Mouse (Mus musculus) liver, adult 2 months (tissue): Measurements from ENCODE around the gene Odf3b. TPM values are rescaled to one million over a fixed set of nuclear protein-coding genes. Genes with fewer than 3 reads are reported as not detected.

Source experiments
- DNase-seq: peaks from one replicate; pipeline ENCODE4 v3.0.0-alpha.2; 2011; ENCODE audit warnings: low read depth, low spot score; ENCODE audit errors: extremely low read depth
- H3K27ac ChIP-seq: fragments of 200-500 bp; replicated peaks from 2 replicates; pipeline ENCODE4 v1.5.1; 2012; ENCODE audit warnings: low read depth, mild to moderate bottlenecking, control low read depth, inconsistent platforms, low read length; ENCODE audit not compliant: insufficient read depth
- H3K27me3 ChIP-seq: fragments of 200-500 bp; 2 replicates; pipeline ENCODE4 v1.6.1; 2012; ENCODE audit warnings: mild to moderate bottlenecking, moderate library complexity, low read length, inconsistent platforms; ENCODE audit not compliant: control insufficient read depth, insufficient read depth
- H3K36me3 ChIP-seq: fragments of 200-500 bp; 2 replicates; pipeline ENCODE4 v1.6.1; 2012; ENCODE audit warnings: low read length, inconsistent platforms; ENCODE audit not compliant: control insufficient read depth, insufficient read depth
- H3K4me1 ChIP-seq: fragments of 200-500 bp; 2 replicates; pipeline ENCODE4 v1.6.1; 2011; ENCODE audit warnings: low read length; ENCODE audit not compliant: control insufficient read depth, insufficient read depth
- H3K4me3 ChIP-seq: fragments of 200-500 bp; 2 replicates; pipeline ENCODE4 v1.5.1; 2011; ENCODE audit warnings: low read depth, mild to moderate bottlenecking, control low read depth, low read length, moderate library complexity; ENCODE audit not compliant: insufficient read depth
- H3K79me2 ChIP-seq: fragments of 200-500 bp; 2 replicates; pipeline ENCODE4 v1.6.1; 2012; ENCODE audit warnings: inconsistent platforms, mild to moderate bottlenecking, low read length, moderate library complexity; ENCODE audit not compliant: control insufficient read depth, insufficient read depth
- H3K9ac ChIP-seq: fragments of 200-500 bp; 2 replicates; pipeline ENCODE4 v1.6.1; 2012; ENCODE audit warnings: low read depth, mild to moderate bottlenecking, control low read depth, inconsistent platforms, low read length
- CTCF ChIP-seq: fragments of 200-500 bp; IDR thresholded peaks from 2 replicates; pipeline ENCODE4 v1.5.1; 2011; ENCODE audit warnings: low read depth, low read length, control low read depth
- POLR2A ChIP-seq: fragments of 200-500 bp; IDR thresholded peaks from 2 replicates; pipeline ENCODE4 v1.6.1; 2011; ENCODE audit warnings: low read length, control low read depth; ENCODE audit not compliant: insufficient read depth; ENCODE audit errors: extremely low read depth
- WGBS: fragments of 180-500 bp; shearing (Covaris S2); methylation state at CpG from one replicate; pipeline ENCODE4 v1.1.7; 2018; 5-methylcytosine and 5-hydroxymethylcytosine counted together
- polyA plus RNA-seq: library from polyadenylated mRNA; depleted of rRNA; stranded (reverse); fragments of >200 nt; gene quantifications from 2 replicates; pipeline ENCODE4 v1.2.3, GENCODE M21; 2012
- total RNA-seq: library from RNA; depleted of rRNA; stranded (reverse); fragments of >200 nt; gene quantifications from 2 replicates; pipeline ENCODE4 v1.2.3, GENCODE M21; 2014

Odf3b gene
- total and polyA plus RNA-seq, 2 experiments = 3.8 to 41.7 TPM

DNA sequence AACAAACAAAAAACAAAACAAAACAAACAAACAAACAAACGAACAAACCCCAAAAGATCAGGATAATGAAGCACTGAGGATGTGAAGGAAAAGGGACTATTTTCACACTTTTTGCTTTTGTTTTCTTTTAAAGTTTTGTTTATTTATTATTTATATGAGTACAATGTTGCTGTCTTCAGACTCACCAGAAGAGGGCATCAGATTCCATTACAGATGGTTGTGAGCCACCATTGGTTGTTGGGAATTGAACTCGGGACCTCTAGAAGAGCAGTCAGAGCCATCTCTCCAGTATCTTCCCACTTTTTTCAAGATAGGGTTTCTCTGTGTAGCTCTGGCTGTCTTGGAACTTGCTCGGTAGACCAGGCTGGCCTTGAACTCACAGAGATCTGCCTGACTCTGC lies 35.8 kb downstream of the Odf3b start:
- DNase-seq = peak; percentile 10
- TF ChIP-seq CTCF = peak; percentile 37; the same call in 1 of the 2 replicates
- no peak for TF ChIP-seq POLR2A

DNA sequence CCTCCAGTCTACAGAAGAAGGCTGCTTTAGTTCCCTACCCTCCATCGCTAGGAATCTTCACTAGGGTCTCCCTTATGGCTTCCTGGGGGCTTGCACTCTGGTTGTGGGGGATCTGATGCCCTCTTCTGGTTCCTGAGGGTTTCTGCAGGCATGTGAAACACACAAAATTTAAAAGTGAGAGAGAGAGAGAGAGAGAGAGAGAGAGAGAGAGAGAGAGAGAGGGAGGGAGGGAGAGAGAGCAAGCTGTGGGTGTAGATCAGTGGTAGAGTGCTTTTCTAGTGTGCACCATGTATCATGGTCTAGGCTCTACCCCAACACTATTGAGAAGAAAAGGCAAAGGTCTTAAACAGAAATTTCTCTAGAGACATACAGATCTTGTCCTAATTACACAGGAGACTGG lies 37.4 kb downstream of the Odf3b start:
- no peak for DNase-seq
- no peak overlapping the region for H3K9ac ChIP-seq
- H3K36me3 ChIP-seq = no peaks in the 10 kb centered on the region
- WGBS = 50% methylated on average over 1 of the region's 1 CpGs
- H3K4me1 ChIP-seq = no peaks in the 10 kb centered on the region
- no peaks in the 10 kb centered on the region for H3K27me3 ChIP-seq
- no peak overlapping the region for H3K27ac ChIP-seq
- no peak for TF ChIP-seq POLR2A
- no peak for TF ChIP-seq CTCF
- H3K79me2 ChIP-seq = no peaks in the 10 kb centered on the region
- no peak overlapping the region for H3K4me3 ChIP-seq

More for the DNA sequence above, 35.8 kb downstream of the Odf3b start:
- Histone ChIP-seq H3K27ac (no peak overlapping the region), H3K4me3 (no peak overlapping the region), H3K4me1 (no peaks in the 10 kb centered on the region), H3K36me3 (no peaks in the 10 kb centered on the region), H3K27me3 (no peaks in the 10 kb centered on the region), H3K9ac (no peak overlapping the region), H3K79me2 (no peaks in the 10 kb centered on the region)
- WGBS = 73% methylated on average over 3 of the region's 3 CpGs

DNA sequence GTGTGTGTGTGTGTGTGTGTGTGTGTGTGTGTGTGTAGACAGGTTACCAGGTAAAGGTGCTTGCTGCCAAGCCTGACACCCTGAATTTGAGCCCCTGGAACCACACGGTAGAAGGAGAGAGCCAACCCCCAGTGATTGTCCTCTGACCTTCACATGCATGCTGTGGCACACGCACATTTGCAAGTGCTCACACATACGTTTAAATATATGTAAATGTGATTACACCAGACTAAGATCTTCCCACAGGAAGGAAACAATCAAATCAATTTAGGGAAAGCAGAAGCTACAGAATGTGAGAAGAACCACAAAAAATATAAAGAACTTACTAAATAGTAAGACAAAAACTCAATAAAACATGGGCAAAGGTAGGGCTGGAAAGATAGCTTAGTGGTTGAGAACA lies 38.9 kb downstream of the Odf3b start:
- H3K4me3 ChIP-seq = no peak overlapping the region
- H3K79me2 ChIP-seq = no peaks in the 10 kb centered on the region
- H3K27ac ChIP-seq = no peak overlapping the region
- no peaks in the 10 kb centered on the region for H3K4me1 ChIP-seq
- TF ChIP-seq CTCF (no peak), POLR2A (no peak)
- no peaks in the 10 kb centered on the region for H3K36me3 ChIP-seq
- 58% methylated on average over 3 of the region's 3 CpGs for WGBS
- DNase-seq = no peak
- H3K27me3 ChIP-seq = no peaks in the 10 kb centered on the region
- no peak overlapping the region for H3K9ac ChIP-seq

DNA sequence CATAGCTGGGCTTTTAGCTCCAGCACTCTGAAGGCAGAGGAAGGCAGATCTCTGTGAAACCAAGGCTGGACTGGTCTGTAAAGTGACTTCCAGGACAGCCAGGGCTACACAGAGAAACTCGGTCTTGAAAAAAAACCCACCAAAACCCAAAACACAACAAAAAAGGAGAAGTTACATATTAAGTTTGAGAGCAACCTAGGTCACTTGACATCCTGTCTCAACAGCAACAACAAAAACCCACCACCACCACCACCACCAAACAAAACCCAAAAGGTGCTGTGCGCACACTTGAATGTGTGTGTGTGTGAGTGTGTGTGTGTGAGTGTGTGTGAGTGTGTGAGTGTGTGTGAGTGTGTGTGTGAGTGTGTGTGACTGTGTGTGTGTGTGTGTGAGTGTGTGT lies 39.4 kb downstream of the Odf3b start:
- Histone ChIP-seq H3K27me3 (no peaks in the 10 kb centered on the region), H3K79me2 (no peaks in the 10 kb centered on the region), H3K9ac (no peak overlapping the region), H3K4me1 (no peaks in the 10 kb centered on the region), H3K36me3 (no peaks in the 10 kb centered on the region), H3K4me3 (no peak overlapping the region), H3K27ac (no peak overlapping the region)
- WGBS = 76% methylated on average over 2 of the region's 2 CpGs
- TF ChIP-seq POLR2A (no peak), CTCF (no peak)
- DNase-seq = no peak

DNA sequence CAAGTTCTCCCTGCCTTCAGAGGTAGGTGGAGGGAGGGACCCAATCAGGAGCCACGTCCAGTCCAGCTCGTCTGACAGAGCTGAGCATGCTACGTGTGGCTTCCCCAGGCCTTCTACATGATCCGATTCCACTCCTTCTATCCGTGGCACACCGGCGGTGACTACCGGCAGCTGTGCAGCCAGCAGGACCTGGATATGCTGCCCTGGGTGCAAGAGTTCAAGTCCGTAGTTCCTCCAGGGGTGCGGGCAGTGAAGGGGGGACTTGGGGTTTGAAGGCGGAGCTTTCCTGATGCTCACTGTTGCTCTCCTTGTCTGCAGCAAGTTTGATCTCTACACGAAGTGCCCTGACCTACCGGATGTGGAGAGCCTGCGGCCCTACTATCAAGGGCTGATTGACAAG lies 42.7 kb downstream of the Odf3b start:
- no peak overlapping the region for H3K4me3 ChIP-seq
- 91% methylated on average over 14 of the region's 14 CpGs for WGBS

DNA sequence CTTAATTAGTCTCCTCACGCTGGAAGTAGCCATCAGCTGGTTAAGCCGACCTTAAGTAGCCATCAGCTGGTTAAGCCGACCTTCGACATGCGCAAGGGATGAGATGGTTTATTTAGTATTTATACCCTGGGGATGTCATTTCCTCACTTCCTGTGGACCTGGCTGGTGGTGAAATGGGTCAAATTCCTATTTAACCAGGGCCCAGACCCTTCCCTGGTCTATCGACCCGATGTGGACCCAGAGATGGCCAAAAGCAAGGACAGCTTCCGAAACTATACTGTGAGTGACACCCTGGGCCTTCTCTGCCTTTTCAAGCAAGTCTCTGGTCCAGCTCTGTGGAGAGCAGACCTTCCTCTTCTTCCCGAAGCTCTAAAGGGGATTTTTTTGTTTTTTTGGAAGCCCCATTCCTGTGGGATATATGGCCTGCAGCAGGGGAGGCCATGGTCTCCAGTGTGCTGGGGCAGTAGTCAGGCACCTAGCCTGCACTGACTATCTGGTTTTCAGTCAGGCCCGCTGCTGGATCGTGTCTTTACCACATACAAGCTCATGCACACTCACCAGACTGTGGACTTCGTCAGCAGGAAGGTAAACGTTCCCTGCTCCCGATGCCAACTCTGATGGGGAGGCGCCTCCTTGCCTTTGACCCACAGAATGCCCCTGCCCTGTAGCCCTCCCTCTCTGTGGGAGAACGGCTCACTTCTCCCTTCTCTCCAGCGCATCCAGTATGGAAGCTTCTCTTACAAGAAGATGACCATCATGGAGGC lies 44.1 kb downstream of the Odf3b start:
- Histone ChIP-seq H3K79me2 (no peaks in the 10 kb centered on the region), H3K36me3 (no peaks in the 10 kb centered on the region), H3K4me3 (no peak overlapping the region), H3K9ac (no peak overlapping the region), H3K27ac (no peak overlapping the region), H3K4me1 (no peaks in the 10 kb centered on the region), H3K27me3 (no peaks in the 10 kb centered on the region)
- DNase-seq = no peak
- TF ChIP-seq CTCF (no peak), POLR2A (no peak)
- 40% methylated on average over 17 of the region's 17 CpGs for WGBS

More for the DNA sequence above, 42.7 kb downstream of the Odf3b start:
- no peak for TF ChIP-seq POLR2A
- no peak for TF ChIP-seq CTCF
- H3K4me1 ChIP-seq = no peaks in the 10 kb centered on the region
- no peak for DNase-seq
- no peaks in the 10 kb centered on the region for H3K79me2 ChIP-seq
- no peak overlapping the region for H3K27ac ChIP-seq
- no peaks in the 10 kb centered on the region for H3K36me3 ChIP-seq
- H3K9ac ChIP-seq = no peak overlapping the region
- H3K27me3 ChIP-seq = no peaks in the 10 kb centered on the region
